Mouse (Mus musculus) layer of hippocampus, adult 9-10 months (tissue): ENCODE measurements around the gene Bpgm.

Experiments
- DNase-seq: peaks from one replicate; pipeline ENCODE4 v3.0.0; 2022; ENCODE audit warnings: low spot score

Gene Bpgm

DNA sequence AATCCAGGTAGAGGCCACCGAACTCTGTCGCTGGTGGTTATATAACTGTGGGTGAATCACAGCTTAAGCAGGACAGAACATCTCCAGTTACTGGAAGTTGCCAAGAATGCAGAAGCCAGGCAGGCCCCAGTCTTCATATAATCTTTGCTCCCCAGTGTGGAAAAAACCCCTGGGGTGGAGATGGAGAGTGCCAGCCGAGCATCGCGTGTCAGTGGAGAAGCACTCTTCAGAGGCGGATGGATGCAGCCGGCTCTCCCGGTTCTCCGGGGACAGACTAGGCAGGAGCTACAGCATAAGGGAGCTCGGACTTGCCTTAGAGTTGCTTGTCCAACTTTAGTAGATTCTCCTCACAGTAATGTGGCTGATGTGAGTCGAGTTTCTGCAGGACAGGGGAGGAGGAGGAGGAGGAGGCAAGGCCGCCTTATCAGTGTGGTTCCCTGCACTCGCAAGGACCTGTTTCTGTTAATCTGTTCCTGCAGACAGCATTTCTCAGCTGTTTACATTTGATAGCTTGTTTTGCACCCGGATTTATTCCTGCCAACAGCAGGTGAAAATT lies 10.1 kb downstream of the Bpgm start:
- DNase-seq, result no peak

DNA sequence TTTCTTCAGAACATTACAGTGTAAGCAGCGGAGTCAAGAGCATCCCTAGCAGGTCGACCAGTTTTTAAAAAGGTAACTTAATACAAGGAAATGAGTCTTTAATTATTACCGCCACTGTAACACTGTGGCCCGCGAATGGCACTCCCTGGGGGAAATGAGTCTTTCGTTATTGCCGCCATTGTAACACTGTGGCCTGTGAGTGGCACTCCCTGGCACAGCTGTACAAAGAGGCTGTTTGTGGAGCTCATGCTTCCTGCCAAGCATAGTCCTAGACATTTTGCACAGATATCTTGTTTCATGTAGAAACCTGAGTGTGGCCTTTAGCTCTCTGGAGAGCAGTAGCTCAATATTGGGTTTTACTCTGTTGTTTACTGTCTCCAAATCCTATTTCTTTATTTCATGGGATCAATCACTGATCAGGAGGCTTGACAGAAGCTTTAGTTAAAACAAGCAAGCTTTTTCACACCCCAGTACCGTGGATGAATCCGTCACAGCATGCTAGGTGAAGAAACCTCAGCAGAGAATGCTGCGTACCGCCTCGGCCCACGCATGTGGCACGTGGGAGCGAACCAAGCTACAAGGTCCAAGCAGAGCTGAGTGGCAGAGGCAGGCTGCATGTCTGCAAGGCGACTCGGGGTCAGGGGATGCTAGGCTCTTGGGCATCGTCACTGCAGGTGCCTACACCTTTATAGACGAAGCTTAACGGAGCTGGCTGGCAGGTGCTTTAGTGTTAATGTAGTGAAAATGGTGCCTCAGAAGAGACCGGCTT lies 17.5 kb downstream of the Bpgm start:
- no peak for DNase-seq

- DNase-seq, result no peak
Measured at GRCm38 (mm10) chr6:34495140-34495551, 19.1 kb downstream of the Bpgm start.

DNA sequence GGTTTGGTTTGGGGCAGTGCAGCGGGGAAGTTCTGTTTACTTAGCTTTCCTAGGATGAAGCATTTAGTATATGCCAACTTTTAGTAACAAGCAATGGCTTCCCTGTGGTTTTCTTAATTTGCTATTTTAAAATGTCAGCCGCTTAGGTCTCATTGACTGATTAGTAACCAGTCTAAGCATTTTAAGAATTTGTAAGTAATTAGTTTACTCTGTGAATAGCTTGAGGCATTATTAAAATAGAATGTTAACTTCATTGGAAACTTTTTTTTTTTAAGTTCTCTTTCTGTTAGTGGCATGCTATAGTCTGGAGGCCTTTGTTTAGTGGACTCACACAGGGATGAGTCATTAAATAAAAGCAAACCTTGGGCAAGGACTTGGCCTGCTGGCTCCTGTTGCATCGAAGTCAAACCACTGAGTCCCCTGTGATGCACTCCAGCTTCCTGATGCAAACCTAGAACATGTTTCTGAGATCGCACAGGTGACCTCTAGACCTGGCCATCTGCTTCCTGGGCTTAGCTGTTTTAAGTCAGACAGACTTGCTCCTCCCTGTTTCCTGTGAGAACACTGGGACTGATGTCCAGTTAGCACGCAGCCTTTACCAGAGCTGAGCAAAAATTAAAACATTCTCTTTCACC lies 22.1 kb downstream of the Bpgm start:
- no peak for DNase-seq

DNA sequence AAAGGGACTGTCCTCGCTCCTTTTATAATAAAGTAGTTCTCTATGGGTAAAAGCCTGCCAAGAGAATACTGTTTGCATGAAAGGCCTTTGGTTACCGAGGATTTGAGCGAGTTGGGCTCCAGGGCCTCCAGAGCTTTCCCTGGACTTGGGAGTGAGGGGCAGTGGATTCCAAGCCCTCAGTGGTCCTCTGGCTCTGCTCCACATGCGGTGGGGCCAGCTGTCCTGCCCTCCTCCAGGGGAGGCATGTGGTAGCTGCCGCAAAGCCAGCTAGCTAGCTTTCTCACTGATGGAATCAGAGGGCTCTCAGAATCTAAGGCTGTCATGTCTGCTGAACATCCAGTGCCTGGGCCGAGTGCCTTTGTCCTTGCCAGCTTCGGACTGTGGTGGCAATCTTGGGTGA lies 26.3 kb downstream of the Bpgm start:
- no peak for DNase-seq

DNA sequence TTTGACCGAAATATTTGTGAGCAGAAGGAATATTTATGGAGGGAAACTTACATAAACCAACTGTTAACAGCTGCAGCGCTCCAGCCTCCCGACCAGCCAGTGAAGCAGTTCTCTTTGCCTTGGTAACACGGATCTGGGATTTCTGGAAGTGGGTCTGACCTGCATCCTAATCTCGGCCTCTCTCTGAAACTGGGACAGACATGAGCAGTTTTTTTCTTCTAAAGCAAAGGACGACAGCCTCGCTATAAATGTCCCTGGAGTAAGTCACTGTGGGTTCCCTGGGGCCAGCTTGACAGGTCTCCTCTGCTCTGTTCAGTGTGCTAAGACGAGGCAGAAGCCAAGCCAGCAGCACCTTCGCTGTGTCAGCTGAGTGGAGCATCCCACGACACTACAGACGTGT lies 29.9 kb downstream of the Bpgm start:
- no peak for DNase-seq

- no peak for DNase-seq
Measured at GRCm38 (mm10) chr6:34507581-34507980, 31.6 kb downstream of the Bpgm start.

DNA sequence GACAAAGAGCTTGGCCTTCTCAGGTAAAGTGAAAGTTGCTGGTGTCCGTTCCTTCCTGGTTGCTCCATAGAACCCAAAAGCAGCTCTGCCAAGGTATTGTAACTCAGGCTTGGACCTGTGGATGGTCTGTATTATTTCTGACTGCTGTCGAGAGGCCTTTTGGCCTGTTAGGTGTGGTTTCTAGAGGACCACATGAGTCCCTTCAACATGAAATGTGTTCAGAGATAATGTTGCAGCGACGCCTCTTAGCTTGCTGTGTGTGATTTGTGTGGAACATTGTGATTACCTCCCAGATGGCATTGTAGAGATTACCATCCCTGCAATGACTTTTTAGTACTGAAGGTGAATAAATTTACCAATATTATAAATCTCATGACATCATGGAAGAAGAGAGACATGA lies 32.0 kb downstream of the Bpgm start:
- DNase-seq, result no peak

- DNase-seq, result no peak
Measured at GRCm38 (mm10) chr6:34510277-34510676, 34.3 kb downstream of the Bpgm start.

DNA sequence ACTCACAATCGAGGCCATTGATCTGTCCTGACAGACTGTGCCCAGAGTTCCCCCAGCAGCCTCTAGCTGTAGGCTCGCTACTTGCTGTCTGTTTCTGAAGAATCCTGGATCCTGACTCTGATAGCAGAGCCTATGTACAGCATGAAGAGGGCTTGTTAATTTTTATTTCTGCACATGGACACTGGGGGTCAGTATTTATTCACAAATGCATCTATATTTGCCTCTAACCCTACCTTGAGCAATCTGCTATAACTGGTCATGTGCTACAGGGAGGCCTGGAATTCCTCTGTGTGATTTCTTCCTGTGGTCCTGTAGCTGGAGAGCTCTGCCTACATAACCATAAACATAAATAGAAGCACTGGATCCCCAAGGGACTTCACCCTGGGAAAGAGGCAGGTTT lies 35.4 kb downstream of the Bpgm start:
- no peak for DNase-seq

- DNase-seq, result no peak
Measured at GRCm38 (mm10) chr6:34512741-34513140, 36.7 kb downstream of the Bpgm start.

- DNase-seq, result no peak
Measured at GRCm38 (mm10) chr6:34514655-34515054, 38.6 kb downstream of the Bpgm start.

- DNase-seq, result no peak
Measured at GRCm38 (mm10) chr6:34515098-34515782, 39.2 kb downstream of the Bpgm start.

GRCm38 (mm10) chr6:34515783-34516099 lies 39.7 kb downstream of the Bpgm start:
- DNase-seq, result no peak

DNA sequence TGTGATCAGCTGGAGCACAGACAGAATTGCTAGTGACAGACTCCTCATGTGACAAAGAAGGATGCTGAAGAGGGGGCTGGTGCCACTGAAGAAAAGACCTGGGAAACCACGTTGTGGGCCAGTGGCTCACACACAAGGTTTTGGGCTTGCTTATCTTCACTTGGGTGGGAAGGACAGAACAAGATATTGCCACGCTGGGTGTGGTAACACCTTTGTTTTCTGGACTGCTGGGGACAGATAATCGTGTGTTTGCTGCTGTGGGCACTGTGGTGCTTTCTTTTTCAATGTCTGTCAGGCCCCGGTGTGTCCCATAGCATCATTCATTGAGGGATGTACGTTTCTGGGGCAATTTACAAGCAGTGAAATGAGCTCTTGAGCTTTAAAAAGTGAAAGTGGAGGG lies 41.7 kb downstream of the Bpgm start:
- DNase-seq, result no peak

DNA sequence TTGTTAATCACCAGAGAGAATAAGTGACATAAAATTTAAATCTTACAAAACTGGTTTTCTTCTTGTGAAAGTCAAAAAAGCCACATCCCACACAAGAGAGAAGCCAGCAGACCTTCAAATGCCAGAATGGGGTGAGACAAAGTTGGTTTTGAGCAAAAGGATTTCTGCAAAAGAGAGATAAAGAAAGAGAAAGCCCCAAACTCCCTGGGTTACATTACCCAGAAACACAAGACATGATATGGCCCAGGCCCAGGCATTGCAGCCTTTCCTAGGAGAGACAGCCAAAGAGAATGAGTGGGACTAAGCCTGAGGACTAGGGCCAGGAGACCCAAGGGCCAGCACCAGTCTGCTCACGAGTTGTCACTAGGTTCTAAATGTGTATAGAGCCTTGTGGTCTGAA lies 43.1 kb downstream of the Bpgm start:
- DNase-seq, result no peak

GRCm38 (mm10) chr6:34520491-34520890 lies 44.5 kb downstream of the Bpgm start:
- no peak for DNase-seq

DNA sequence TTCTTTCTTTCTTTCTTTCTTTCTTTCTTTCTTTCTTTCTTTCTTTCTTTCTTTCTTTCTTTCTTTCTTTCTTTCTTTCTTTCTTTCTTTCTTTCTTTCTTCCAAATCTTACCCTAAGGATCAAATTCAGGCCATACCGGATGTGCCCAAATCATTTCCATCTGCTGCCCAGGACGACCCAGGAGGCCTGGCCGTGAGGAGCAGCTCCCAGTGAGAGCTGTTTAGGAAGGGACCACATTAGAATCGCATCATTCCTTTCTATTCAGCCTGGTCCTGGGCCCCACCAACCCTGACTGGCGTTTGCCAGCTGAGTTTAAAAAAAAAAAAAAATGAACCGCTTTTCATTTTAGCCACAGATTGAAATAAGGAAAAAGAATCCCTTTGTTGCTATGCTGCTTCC lies 44.9 kb downstream of the Bpgm start:
- no peak for DNase-seq

DNA sequence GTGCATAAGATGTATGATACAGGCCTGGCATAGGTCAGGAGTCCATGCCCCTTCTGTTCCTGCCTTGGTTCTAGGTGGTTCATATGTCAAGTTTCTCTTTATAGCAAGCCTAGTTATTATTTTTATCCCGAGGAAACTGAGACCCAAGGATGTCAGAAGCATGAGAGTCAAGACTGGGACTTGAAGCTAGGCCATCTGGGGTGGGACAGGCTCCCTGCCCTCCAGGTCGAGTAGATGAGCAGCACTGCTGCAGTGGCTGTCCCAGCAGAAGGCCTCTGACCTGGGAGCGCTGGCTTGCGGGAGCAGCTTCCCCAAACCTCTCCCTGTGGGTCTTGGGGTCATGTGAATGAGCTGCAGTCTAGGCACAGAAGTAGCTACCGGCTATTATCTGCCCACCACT lies 47.5 kb downstream of the Bpgm start:
- DNase-seq, result no peak

- DNase-seq, result no peak
Measured at GRCm38 (mm10) chr6:34525499-34525924, 49.5 kb downstream of the Bpgm start.

DNA sequence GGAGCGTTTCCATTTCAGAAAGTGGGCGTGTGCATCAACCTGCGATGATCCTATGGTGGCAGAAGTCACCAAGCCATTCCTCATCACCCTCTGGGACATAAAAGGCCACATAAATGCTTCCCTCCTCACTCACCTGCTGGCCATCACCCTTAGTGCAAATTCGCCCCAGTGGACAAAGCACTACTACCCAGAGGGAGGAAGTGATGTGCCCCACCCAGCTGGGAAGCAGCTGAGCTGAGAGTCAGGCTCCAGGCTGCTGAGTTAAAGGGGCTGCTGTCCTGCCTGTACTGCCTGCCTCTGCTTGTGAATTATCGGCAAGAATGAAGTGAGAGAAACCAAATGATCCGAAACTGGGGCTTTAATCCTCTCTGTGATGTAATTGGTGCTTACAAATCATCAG lies 49.9 kb downstream of the Bpgm start:
- DNase-seq, result no peak

- DNase-seq, result no peak
Measured at GRCm38 (mm10) chr6:34526389-34526788, 50.4 kb downstream of the Bpgm start.

DNA sequence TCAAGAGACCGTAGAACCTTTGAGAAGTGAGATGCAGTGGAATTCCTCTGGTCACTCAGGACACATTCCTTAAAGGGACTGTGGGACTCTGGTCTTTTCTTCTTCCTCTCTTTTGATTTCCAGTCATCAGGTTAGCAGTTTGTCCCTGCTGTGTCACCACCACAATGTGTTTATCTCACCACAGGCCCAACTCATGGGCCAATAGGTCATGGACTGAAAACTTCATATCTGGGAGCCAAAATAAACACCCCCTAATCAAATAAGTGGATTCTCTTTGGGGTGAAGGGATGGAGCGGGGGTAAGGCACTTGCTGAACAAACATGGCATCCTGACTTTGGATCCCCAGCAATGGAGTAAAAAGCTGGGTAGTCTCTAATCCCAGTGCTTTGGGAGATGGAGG lies 52.1 kb downstream of the Bpgm start:
- no peak for DNase-seq
